Mouse (Mus musculus): ENCODE data around the gene Pdlim7. TPM values are rescaled to one million over a fixed set of nuclear protein-coding genes. Genes with fewer than 3 reads are reported as not detected.

The Pdlim7 gene
- total RNA-seq, 2 experiments from 2014 or later = 458 to 513 TPM

GRCm38 (mm10) chr13:55465184-55465583 is 48.3 kb downstream of the Pdlim7 start:
- no peak for DNase-seq

DNA sequence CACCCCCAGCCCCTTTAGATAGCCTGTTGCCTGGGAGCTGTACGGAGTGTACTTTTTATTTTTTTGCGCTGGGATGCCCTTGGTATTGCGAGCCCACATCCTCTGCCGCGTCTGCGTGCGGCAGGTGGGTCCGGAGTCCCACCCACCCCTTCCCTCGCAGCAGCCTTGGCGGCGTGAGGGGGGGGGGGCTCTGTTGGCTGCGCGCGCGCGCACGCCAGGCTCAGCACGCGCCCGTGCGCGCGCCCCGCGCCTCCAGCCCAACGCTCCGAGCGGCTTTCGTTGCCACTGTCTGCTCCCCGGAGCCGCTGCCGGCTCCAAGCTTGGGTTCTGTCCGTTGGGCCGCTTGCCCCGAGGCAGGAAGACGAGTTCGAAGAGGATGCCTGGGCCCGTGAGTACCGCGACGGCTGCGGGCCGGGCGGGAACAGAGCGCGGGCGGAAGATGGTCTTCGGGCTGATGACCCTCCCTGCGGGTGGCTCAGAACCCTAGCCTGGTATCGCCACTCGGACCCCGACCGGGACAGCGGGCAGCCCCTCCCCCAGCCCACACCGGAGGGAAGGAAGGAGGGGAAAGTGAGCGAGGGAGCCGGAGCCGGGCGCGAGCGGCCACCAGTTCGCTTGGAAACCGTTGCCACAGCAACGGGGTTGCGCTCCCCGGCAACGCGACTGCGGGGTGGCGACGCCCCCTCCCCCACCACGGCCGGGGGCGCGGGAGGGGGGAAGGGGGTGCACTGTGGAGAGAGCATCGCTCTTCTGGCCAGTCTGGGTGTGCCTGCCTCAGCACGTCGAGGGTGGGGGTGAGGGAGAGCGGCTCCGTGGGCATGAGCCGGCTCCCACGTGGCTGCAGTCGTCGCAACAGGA is 49.2 kb downstream of the Pdlim7 start, which contains the start of gene Prr7:
TSS of gene Prr7 (plus strand) at position 241 of the 858 bp plus-strand sequence.
- DNase-seq = peak; percentile 57

DNA sequence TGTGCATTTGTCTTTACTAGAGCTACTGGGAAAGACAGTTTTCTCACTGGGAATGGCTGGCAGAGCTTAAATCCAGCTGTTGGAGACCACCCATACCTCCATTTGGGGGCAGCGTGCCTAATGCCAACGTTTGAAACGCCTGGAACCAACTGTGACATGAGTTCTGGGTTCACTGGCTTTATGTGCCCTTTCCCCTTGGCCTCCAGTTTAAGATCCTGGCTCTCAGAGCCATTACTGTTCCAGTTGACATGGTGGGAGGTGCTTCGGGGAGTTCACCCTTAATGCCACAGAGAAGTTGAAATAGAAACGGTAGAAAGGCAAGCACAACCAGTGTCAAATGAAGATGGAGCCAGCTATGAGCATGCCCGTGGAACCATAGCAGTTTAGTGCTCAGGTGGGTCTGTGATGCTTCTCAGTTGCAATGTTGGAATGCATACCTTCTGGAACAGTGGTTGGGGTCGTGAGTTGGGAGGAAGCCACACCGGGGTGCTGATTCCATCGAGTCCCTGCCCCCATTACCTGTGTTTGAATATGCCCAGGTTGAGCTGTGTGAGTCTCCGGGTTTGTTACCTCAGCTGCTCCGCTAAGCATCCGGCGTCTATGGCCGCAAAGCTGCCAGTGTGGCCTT is 50.0 kb downstream of the Pdlim7 start:
- DNase-seq = no peak

DNA sequence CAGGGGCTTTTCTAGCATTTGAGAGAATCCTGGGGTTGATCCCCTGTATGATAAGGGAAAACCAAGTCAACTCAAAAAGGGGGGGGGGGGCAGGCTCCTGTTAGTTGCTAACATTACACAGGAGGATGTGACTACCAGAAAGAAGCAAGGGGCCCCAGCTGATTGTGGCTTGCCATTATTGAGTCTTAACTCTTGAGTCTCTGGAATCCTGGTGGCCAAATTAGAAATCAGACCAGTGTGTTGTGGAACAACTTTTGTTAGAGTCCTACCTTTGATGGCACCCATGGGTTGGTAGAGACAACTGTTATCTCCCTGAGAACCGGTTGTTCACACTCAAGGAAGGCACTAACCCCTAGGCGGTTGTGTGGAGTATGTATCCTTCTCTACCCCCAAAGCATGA is 50.5 kb downstream of the Pdlim7 start:
- no peak for DNase-seq

DNA sequence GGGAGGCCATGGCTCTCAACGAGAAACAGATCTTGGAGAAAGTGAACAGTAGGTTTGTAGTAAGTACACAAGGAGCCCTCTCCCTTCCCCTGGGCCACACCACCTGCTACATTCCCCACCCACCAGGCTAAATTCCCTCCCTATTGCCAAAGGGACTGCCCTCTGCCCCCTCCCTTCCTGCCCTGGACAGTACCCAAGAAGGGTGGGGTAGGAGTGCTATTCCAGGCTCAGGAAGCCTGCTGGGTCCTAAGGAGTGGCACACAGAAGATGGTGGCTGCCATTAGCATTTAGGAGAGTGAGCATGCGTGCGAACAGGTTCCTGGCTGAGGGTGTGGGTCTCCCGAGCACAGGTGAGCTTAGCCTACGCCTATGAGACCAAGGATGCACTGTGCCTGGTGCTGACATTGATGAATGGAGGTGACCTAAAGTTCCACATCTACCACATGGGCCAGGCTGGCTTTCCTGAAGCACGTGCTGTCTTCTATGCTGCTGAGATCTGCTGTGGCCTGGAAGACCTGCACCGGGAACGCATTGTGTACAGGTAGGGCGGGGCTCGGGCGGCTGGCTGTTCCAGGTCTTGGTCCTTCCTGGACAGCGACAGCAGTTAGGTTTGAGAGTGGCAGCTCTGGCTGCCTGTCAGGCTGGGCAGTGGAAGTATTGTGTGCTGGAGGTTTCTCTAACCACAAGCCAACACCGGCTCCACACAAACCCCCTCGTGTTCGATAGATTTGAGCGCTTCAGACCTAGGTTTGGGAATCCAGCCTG is 61.5 kb downstream of the Pdlim7 start:
- no peak for DNase-seq

- DNase-seq = no peak
Measured at GRCm38 (mm10) chr13:55451296-55451695, 62.2 kb downstream of the Pdlim7 start.

DNA sequence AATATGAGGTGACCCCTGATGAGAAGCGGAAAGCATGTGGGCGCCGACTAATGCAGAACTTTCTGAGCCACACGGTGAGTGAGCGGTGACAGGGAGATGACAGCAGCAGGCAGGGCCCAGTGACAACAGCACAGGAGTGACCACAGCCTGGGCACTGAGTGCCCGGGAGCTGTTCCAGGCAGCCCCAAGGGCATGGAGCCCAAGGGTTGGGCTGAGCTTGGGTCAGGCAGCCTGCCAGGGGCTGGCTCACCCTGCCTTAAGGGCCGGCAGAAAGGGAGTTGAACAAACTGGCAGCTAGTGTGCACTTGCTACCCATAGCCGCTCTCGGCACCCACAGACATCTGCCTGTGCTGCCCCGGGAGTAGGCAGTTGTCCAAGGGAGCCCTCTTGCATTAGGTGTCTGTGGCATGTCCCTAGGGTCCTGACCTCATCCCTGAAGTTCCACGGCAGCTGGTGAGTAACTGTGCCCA is 62.9 kb downstream of the Pdlim7 start:
- peak; percentile 87 for DNase-seq

GRCm38 (mm10) chr13:55449679-55450441 is 63.6 kb downstream of the Pdlim7 start:
- DNase-seq = no peak

GRCm38 (mm10) chr13:55449205-55449604 is 64.3 kb downstream of the Pdlim7 start:
- no peak for DNase-seq

- DNase-seq = no peak
Measured at GRCm38 (mm10) chr13:55448131-55448530, 65.3 kb downstream of the Pdlim7 start.

- DNase-seq = no peak
Measured at GRCm38 (mm10) chr13:55447543-55447943, 65.9 kb downstream of the Pdlim7 start.

DNA sequence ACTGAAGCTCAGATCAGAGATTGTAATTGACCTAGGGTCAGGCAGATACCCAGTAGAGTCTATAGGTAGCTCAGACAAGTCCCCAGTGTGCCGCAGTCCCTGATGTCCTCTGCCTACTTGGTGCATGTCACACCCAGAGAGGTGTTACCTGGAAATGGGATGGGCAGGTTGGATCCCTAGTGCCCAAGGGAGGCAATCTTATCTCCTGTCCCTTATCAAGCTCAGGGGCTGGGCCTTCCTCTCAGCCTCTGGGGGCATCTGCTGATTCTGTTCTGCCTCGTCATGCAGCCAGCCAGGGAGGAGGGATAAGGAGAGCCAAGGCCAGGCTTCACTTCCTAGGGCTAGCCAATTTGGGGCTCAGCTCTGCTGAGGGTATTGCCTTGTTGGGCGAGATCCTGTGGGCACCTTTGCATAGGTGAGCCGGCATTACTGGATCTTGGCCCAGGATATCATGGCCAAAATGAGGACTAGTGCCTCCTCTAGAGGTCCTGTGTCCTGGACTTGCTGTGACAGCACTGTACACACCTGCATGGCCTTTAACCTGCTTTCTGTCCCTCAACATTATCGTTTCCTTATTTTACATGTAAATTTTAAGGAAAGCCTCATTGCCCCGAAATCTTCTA is 66.9 kb downstream of the Pdlim7 start:
- DNase-seq = no peak

Small RNA genes within 50 kb of the gene (microRNA-seq; reads per million reads assigned to microRNA genes)
- gene Mir6943 = 0.50 to 0.64 reads per million in 2 experiments
- 21.6 to 24.5 reads per million in 2 experiments for gene Mir6944
- 5.4 to 8.8 reads per million in 2 experiments for gene Mir6945

Other genes with a start within 250 kb of the Pdlim7 start
- 10 to 100 TPM; 66.3 to 79.2 TPM for gene Prelid1, start 193.2 kb downstream of the Pdlim7 start, total RNA-seq (2021)
- 10 to 100 TPM; 36.0 to 37.2 TPM for gene Rab24, start 191.7 kb downstream of the Pdlim7 start, total RNA-seq (2021)
- gene Mxd3, start 183.9 kb downstream of the Pdlim7 start, total RNA-seq (2021) = 1 to 10 TPM; 6.2 to 7.8 TPM
- 10 to 100 TPM; 37.0 to 45.1 TPM for gene Lman2, start 150.9 kb downstream of the Pdlim7 start, total RNA-seq (2021)
- under 1 TPM; 0.19 to 0.36 TPM for gene Rgs14, start 143.9 kb downstream of the Pdlim7 start, total RNA-seq (2021)
- gene Slc34a1, start 115.5 kb downstream of the Pdlim7 start, total RNA-seq (2021) = under 1 TPM in 1 of 2 experiments, not detected in 1; 0.11 TPM
- gene Pfn3, start 98.4 kb downstream of the Pdlim7 start, total RNA-seq (2021) = not detected
- gene F12, start 86.9 kb downstream of the Pdlim7 start, total RNA-seq (2021) = under 1 TPM in 1 of 2 experiments, not detected in 1; 0.34 TPM
- 10 to 100 TPM; 17.4 to 22.3 TPM for gene Grk6, start 68.6 kb downstream of the Pdlim7 start, total RNA-seq (2021)
- gene Prr7, start 49.4 kb downstream of the Pdlim7 start, total RNA-seq (2021) = 1 to 10 TPM; 2.1 to 2.5 TPM
- gene Dbn1, start 25.6 kb downstream of the Pdlim7 start, total RNA-seq (2021) = 10 to 100 TPM; 52.6 to 71.2 TPM
- gene Dok3, start 15.6 kb upstream of the Pdlim7 start, total RNA-seq (2021) = 1 to 10 TPM; 2.0 to 4.0 TPM
- 10 to 100 TPM; 12.7 to 13.7 TPM for gene Ddx41, start 23.0 kb upstream of the Pdlim7 start, total RNA-seq (2021)
- gene Fam193b, start 57.4 kb upstream of the Pdlim7 start, total RNA-seq (2021) = 10 to 100 TPM; 19.9 to 26.5 TPM
- gene Tmed9, start 60.1 kb upstream of the Pdlim7 start, total RNA-seq (2021) = 100 to 1,000 TPM; 147 to 192 TPM
- 1 to 10 TPM; 8.3 to 9.2 TPM for gene B4galt7, start 86.2 kb upstream of the Pdlim7 start, total RNA-seq (2021)
- gene Caml, start 109.3 kb upstream of the Pdlim7 start, total RNA-seq (2021) = 10 to 100 TPM; 13.0 to 17.1 TPM
- 10 to 100 TPM; 27.8 to 30.1 TPM for gene Ddx46, start 121.4 kb upstream of the Pdlim7 start, total RNA-seq (2021)
- 10 to 100 TPM; 36.4 to 41.9 TPM for gene B230219D22Rik, start 179.4 kb upstream of the Pdlim7 start, total RNA-seq (2021)
- 10 to 100 TPM; 30.9 to 32.6 TPM for gene Txndc15, start 201.0 kb upstream of the Pdlim7 start, total RNA-seq (2021)
- 10 to 100 TPM; 25.8 to 30.5 TPM for gene Pcbd2, start 213.7 kb upstream of the Pdlim7 start, total RNA-seq (2021)

Data from gastrocnemius, postnatal 10 days (tissue).